Mouse (Mus musculus) kidney, adult 2 months (tissue): Measurements from ENCODE around the gene Zfp414.

ENCODE experiments used
- CTCF ChIP-seq: fragments of 200-500 bp; conservative IDR thresholded peaks from 2 replicates; pipeline ENCODE4 v1.5.1; 2011; ENCODE audit warnings: low read depth, mild to moderate bottlenecking, control low read depth, low read length, moderate library complexity, mixed read lengths; ENCODE audit not compliant: insufficient read depth, insufficient read length
- POLR2A ChIP-seq: fragments of 200-500 bp; IDR thresholded peaks from one replicate; pipeline ENCODE4 v1.6.1; 2011; ENCODE audit warnings: low read depth, low read length, control low read depth

GRCm38 (mm10) chr17:33644068-33644467 is 15.2 kb downstream of the Zfp414 start:
- TF ChIP-seq CTCF (no peak), POLR2A (no peak)
